Mouse (Mus musculus) midbrain, embryonic 15.5 days (tissue): ENCODE results near the gene Lhfp. TPM values are rescaled to one million over a fixed set of nuclear protein-coding genes. Genes with fewer than 3 reads are reported as not detected.

Source experiments
- ATAC-seq: fragments of 200-750 bp; cut with Nextera tagmentation; replicated peaks from 2 replicates; pipeline ENCODE4 v1.8.0; 2017; ENCODE audit warnings: moderate TSS enrichment
- H3K27ac ChIP-seq: fragments of 300-500 bp; sonication (generic); 2 replicates; pipeline ENCODE4 v1.5.1; 2015; ENCODE audit warnings: mild to moderate bottlenecking, inconsistent platforms
- H3K27me3 ChIP-seq: fragments of 300-500 bp; sonication (generic); replicated peaks from 2 replicates; pipeline ENCODE4 v1.6.1; 2015; ENCODE audit warnings: inconsistent platforms
- H3K36me3 ChIP-seq: fragments of 300-500 bp; sonication (generic); replicated peaks from 2 replicates; pipeline ENCODE4 v1.6.1; 2015; ENCODE audit warnings: inconsistent platforms
- H3K4me1 ChIP-seq: fragments of 300-500 bp; sonication (generic); 2 replicates; pipeline ENCODE4 v1.6.1; 2015; ENCODE audit warnings: inconsistent platforms
- H3K4me2 ChIP-seq: fragments of 300-500 bp; sonication (generic); 2 replicates; pipeline ENCODE4 v1.6.1; 2015; ENCODE audit warnings: inconsistent platforms, mild to moderate bottlenecking, moderate library complexity
- H3K4me3 ChIP-seq: fragments of 300-500 bp; sonication (generic); 2 replicates; pipeline ENCODE4 v1.5.1; 2015; ENCODE audit warnings: mild to moderate bottlenecking, inconsistent platforms
- H3K9ac ChIP-seq: fragments of 300-500 bp; sonication (generic); 2 replicates; pipeline ENCODE4 v1.6.1; 2015; ENCODE audit warnings: mild to moderate bottlenecking, inconsistent platforms
- H3K9me3 ChIP-seq: fragments of 300-500 bp; sonication (generic); 2 replicates; pipeline ENCODE4 v1.6.1; 2016; ENCODE audit warnings: inconsistent platforms
- WGBS: fragments of 180-500 bp; shearing (Covaris S2); methylation state at CpG from one replicate; pipeline ENCODE4 v1.1.7; 2015; ENCODE audit warnings: mixed read lengths; 5-methylcytosine and 5-hydroxymethylcytosine counted together
- polyA plus RNA-seq: library from polyadenylated mRNA; unstranded; fragments of >200 nt; fragmentation: Nextera tagmentation; extraction: Ambion mirVana; gene quantifications from 2 replicates; pipeline ENCODE4 v1.2.1, GENCODE M21; 2015

The Lhfp gene
- polyA plus RNA-seq, 1 experiment from 2014 or later = 64.8 TPM

DNA sequence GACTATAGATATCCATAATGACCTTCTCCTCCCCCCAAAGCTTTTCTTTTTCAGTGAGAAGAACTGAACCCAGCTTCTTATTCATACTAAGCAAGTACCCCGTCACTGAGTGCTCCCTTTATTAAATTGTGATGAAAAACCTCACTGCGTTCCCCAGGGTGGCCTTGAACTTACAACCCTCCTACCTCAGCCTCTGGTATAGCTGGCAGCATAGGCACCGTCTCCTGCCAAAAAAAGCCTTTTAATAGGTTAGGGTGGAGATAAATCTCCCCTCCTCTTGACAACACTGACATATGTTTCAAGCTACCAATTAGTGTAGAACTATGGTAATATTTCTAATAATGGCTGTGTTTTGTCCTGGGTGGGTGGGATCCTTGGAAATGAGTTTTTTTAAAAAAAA, 33.4 kb downstream of the Lhfp start:
- ATAC-seq = no peak
- no peaks in the 10 kb centered on the region for H3K27me3 ChIP-seq
- no peak overlapping the region for H3K9ac ChIP-seq
- no peak overlapping the region for H3K4me3 ChIP-seq
- H3K27ac ChIP-seq = no peak overlapping the region
- H3K9me3 ChIP-seq = no peaks in the 10 kb centered on the region
- 0 out of 2 replicates have a peak, but pooled peaks cover 3% of the 10 kb centered on the region for H3K4me1 ChIP-seq
- whole genome bisulfite sequencing = 82% methylated on average over 3 of the region's 3 CpGs
- H3K36me3 ChIP-seq = no peaks in the 10 kb centered on the region
- no peak overlapping the region for H3K4me2 ChIP-seq

- ATAC-seq = no peak
- Histone ChIP-seq H3K27me3 (no peaks in the 10 kb centered on the region), H3K27ac (no peak overlapping the region), H3K9ac (no peak overlapping the region), H3K9me3 (no peaks in the 10 kb centered on the region), H3K4me2 (no peak overlapping the region), H3K4me1 (no peaks in the 10 kb centered on the region), H3K4me3 (no peak overlapping the region), H3K36me3 (no peaks in the 10 kb centered on the region)
- 91% methylated on average over 6 of the region's 6 CpGs for WGBS
Observed at GRCm38 (mm10) chr3:53080286-53080685, 39.0 kb downstream of the Lhfp start.

- Histone ChIP-seq H3K9ac (no peak overlapping the region), H3K27ac (no peak overlapping the region), H3K9me3 (no peaks in the 10 kb centered on the region), H3K4me3 (no peak overlapping the region), H3K4me2 (no peak overlapping the region), H3K27me3 (no peaks in the 10 kb centered on the region), H3K36me3 (no peaks in the 10 kb centered on the region), H3K4me1 (no peaks in the 10 kb centered on the region)
- no peak for ATAC-seq
- WGBS = over 99% methylated on average over 8 of the region's 8 CpGs
Observed at GRCm38 (mm10) chr3:53080710-53081109, 39.4 kb downstream of the Lhfp start.

GRCm38 (mm10) chr3:53083717-53084116, 42.4 kb downstream of the Lhfp start:
- Histone ChIP-seq H3K27ac (no peak overlapping the region), H3K36me3 (no peaks in the 10 kb centered on the region), H3K9ac (no peak overlapping the region), H3K27me3 (no peaks in the 10 kb centered on the region), H3K4me2 (no peak overlapping the region), H3K9me3 (no peaks in the 10 kb centered on the region), H3K4me1 (peaks cover 6% of the 10 kb centered on the region; the same call in 1 of the 2 replicates), H3K4me3 (no peak overlapping the region)
- 81% methylated on average over 5 of the region's 5 CpGs for WGBS
- no peak for ATAC-seq

DNA sequence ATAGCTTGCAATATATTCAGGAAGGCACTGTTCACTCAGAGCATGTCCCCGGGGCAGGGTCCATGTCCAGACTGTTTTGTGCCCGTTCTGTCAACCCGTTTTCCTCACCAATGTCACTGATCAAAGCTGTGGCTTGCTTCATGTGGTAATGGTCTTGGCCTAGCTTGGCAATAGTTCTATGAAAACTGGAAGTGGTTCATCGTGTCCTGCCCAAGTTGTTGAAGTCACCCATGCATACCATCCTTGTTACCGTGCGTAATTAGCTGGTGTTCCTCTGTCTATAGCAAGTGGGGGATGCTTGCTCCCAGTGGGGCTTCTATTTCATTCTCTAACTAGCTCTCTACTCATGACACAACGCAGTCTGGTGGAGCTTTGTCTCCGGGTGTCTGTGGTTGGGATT, 43.5 kb downstream of the Lhfp start:
- Histone ChIP-seq H3K27me3 (no peaks in the 10 kb centered on the region), H3K36me3 (no peaks in the 10 kb centered on the region), H3K4me2 (no peak overlapping the region), H3K4me3 (no peak overlapping the region), H3K9ac (no peak overlapping the region), H3K4me1 (peaks cover 6% of the 10 kb centered on the region; the same call in 1 of the 2 replicates), H3K27ac (no peak overlapping the region), H3K9me3 (no peaks in the 10 kb centered on the region)
- no peak for ATAC-seq
- WGBS = 92% methylated on average over 8 of the region's 8 CpGs

DNA sequence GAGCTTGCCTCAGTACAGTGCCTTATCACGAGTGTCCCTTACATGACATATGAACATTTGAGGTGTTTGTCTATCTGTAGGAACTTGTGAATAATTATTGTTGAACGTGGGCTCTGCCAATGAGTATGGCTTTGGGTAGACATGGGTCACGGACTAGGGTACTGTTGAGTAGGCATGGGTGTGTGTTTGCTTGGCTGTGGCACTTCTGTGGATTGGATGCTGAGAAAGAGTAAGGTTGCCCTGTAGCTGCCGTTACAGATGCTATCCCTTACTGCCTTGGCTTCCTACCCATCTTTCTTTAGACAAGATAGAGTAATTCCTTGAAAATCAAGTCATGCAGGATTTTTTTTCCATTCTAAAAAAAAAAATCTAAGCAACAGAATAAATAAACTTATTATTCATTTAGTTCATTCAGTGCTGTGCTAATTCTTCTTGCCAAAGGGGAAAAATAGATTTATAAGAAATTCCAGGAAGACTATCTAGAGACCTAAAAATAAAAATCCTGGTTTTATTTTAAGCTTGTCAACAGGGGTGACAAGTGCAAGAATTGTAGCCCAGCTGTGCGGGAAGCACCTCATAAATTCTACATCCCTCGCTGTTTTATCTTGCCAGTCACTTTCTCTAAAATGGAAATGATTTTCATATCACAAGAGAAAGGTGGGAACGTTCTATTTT, 45.3 kb downstream of the Lhfp start:
- Histone ChIP-seq H3K9ac (no peak overlapping the region), H3K9me3 (no peaks in the 10 kb centered on the region), H3K27me3 (no peaks in the 10 kb centered on the region), H3K4me1 (peaks cover 17% of the 10 kb centered on the region), H3K36me3 (no peaks in the 10 kb centered on the region), H3K4me2 (no peak overlapping the region), H3K27ac (no peak overlapping the region), H3K4me3 (no peak overlapping the region)
- WGBS = 76% methylated on average over 7 of the region's 7 CpGs
- ATAC-seq = no peak

DNA sequence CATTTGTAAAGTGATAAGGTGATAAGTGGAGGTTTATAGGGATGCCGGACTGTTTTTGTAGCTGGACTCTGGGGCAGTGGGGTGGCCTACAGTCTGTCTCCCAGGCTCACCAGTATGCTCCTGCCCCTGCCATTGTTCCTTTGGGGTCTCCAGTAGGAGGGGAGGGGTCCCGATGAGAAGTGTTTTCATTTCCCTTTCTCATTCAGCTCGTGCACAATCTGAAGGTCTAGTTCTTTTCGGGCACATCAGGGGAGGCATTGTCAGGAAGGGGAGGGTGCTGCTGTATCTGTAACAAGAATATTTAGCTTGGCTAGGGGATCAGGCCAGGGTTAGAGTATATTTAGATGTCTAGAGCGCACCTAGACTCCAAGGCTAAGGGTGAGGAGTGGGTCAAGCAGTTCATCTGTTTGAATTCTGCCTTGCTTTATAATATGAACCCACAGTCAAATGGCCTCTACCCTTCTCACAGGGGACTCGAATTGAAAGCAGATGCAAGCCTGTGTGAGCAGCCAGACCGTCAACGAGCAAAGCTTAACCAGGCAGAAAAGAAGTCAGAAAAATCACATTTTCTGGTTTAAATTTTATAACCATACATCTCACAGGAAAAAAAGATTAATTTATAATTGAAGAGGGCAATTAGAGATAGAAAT, 46.0 kb downstream of the Lhfp start:
- WGBS = 48% methylated on average over 8 of the region's 8 CpGs
- Histone ChIP-seq H3K27me3 (no peaks in the 10 kb centered on the region), H3K9me3 (no peaks in the 10 kb centered on the region), H3K36me3 (no peaks in the 10 kb centered on the region), H3K4me1 (peaks cover 19% of the 10 kb centered on the region), H3K9ac (no peak overlapping the region), H3K4me3 (no peak overlapping the region), H3K4me2 (no peak overlapping the region), H3K27ac (no peak overlapping the region)
- 0 out of 2 replicates have a peak, but pooled peaks have one; percentile 40 for ATAC-seq

DNA sequence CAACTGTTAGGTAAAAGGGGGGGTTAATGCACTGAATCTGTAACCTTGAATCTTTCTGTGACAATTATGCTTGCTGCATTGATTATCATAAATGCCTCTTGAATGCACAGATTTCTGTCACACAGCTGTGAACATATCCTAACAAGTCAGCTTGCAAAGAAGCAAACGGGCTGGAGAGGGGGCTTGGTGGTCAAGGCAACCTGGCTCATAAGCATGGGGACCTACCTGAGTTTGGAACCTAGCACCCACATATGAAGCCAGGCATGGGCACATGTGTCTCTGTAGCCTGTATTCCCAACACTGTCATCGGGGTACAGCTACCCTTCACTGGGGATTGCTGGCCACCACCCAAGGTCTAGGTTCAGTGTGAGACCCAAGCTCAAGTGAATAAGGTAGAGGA, 48.6 kb downstream of the Lhfp start:
- H3K4me1 ChIP-seq = peaks cover 20% of the 10 kb centered on the region
- WGBS = 87% methylated on average over 2 of the region's 2 CpGs
- H3K9me3 ChIP-seq = no peaks in the 10 kb centered on the region

GRCm38 (mm10) chr3:53100210-53100609, 58.9 kb downstream of the Lhfp start:
- Histone ChIP-seq H3K9me3 (no peaks in the 10 kb centered on the region), H3K4me2 (no peak overlapping the region), H3K27ac (no peak overlapping the region), H3K27me3 (no peaks in the 10 kb centered on the region), H3K4me1 (peaks cover 17% of the 10 kb centered on the region), H3K9ac (no peak overlapping the region), H3K36me3 (no peaks in the 10 kb centered on the region), H3K4me3 (no peak overlapping the region)
- ATAC-seq = no peak
- WGBS = 95% methylated on average over 3 of the region's 3 CpGs

More for the DNA sequence above, 48.6 kb downstream of the Lhfp start:
- no peak for ATAC-seq
- Histone ChIP-seq H3K9ac (no peak overlapping the region), H3K27me3 (no peaks in the 10 kb centered on the region), H3K4me3 (no peak overlapping the region), H3K4me2 (no peak overlapping the region), H3K36me3 (no peaks in the 10 kb centered on the region), H3K27ac (no peak overlapping the region)

GRCm38 (mm10) chr3:53100803-53101202, 59.5 kb downstream of the Lhfp start:
- Histone ChIP-seq H3K36me3 (no peaks in the 10 kb centered on the region), H3K4me1 (peaks cover 17% of the 10 kb centered on the region), H3K4me2 (no peak overlapping the region), H3K9me3 (no peaks in the 10 kb centered on the region), H3K27me3 (no peaks in the 10 kb centered on the region), H3K4me3 (no peak overlapping the region), H3K9ac (no peak overlapping the region), H3K27ac (no peak overlapping the region)
- WGBS = 47% methylated on average over 6 of the region's 6 CpGs
- no peak for ATAC-seq

GRCm38 (mm10) chr3:53101711-53102110, 60.4 kb downstream of the Lhfp start:
- Histone ChIP-seq H3K27ac (no peak overlapping the region), H3K9ac (no peak overlapping the region), H3K36me3 (no peaks in the 10 kb centered on the region), H3K27me3 (no peaks in the 10 kb centered on the region), H3K4me2 (no peak overlapping the region), H3K4me1 (peaks cover 17% of the 10 kb centered on the region), H3K4me3 (no peak overlapping the region), H3K9me3 (no peaks in the 10 kb centered on the region)
- no peak for ATAC-seq
- WGBS = 65% methylated on average over 6 of the region's 6 CpGs

DNA sequence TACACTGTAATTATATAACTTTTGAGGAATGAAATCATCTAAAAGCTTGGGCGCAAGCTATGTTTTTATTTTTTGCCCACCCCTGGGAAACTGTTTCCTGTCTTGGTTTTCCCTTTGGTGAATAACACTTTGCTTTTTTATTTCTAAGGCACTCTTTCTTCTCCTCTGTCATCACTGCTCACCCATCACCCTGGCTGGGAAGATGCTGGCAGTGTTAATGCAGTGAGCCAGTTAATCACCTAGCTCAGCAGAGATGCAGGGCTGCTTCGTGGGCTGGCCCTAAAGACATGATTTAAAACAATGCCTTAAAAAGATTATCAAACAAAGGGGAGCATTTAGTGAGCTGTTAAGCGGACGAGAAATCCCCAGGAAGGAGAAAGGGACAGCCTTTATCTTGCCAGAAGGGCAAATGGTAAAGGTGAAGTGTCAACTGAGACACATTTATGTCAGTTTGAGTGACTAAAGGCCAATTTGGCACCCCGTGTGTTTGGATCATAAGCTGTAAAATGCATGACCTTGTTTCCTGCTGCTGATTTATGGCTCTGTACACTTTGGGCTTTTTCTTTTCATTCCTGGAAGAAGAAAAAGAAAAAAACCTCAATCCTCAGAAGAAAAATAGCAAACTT, 60.9 kb downstream of the Lhfp start:
- H3K4me1 ChIP-seq = peaks cover 17% of the 10 kb centered on the region
- no peak for ATAC-seq
- H3K27ac ChIP-seq = peak overlapping the region; percentile 31; the same call in 1 of the 2 replicates
- no peak overlapping the region for H3K4me3 ChIP-seq
- H3K9me3 ChIP-seq = no peaks in the 10 kb centered on the region
- WGBS = 26% methylated on average over 5 of the region's 5 CpGs
- no peak overlapping the region for H3K4me2 ChIP-seq
- no peaks in the 10 kb centered on the region for H3K36me3 ChIP-seq
- no peak overlapping the region for H3K9ac ChIP-seq
- no peaks in the 10 kb centered on the region for H3K27me3 ChIP-seq
